Mouse (Mus musculus) neural tube, embryonic 14.5 days (tissue): ENCODE data around the gene Nek4. TPM values are rescaled to one million over a fixed set of nuclear protein-coding genes. Genes with fewer than 3 reads are reported as not detected.

Experiments
- ATAC-seq: fragments of 200-750 bp; cut with Nextera tagmentation; 2 replicates; pipeline ENCODE4 v1.8.0; 2017; ENCODE audit warnings: low read depth, mild to moderate bottlenecking, moderate TSS enrichment, moderate library complexity
- H3K27ac ChIP-seq: fragments of 300-500 bp; sonication (generic); 2 replicates; pipeline ENCODE4 v1.5.1; 2014; ENCODE audit warnings: low read depth, mild to moderate bottlenecking, control low read depth, low read length, moderate library complexity, mixed read lengths
- H3K27me3 ChIP-seq: fragments of 300-500 bp; sonication (generic); 2 replicates; pipeline ENCODE4 v1.6.1; 2014; ENCODE audit warnings: low read length; ENCODE audit not compliant: control insufficient read depth, insufficient read depth
- H3K36me3 ChIP-seq: fragments of 300-500 bp; sonication (generic); 2 replicates; pipeline ENCODE4 v1.6.1; 2014; ENCODE audit warnings: low read length, mixed read lengths; ENCODE audit not compliant: control insufficient read depth, insufficient read depth
- H3K4me1 ChIP-seq: fragments of 300-500 bp; sonication (generic); 2 replicates; pipeline ENCODE4 v1.6.1; 2014; ENCODE audit warnings: low read length; ENCODE audit not compliant: control insufficient read depth, insufficient read depth
- H3K4me2 ChIP-seq: fragments of 300-500 bp; sonication (generic); 2 replicates; pipeline ENCODE4 v1.6.1; 2014; ENCODE audit warnings: mild to moderate bottlenecking, low read depth, low read length, control low read depth
- H3K4me3 ChIP-seq: fragments of 300-500 bp; sonication (generic); 2 replicates; pipeline ENCODE4 v1.5.1; 2014; ENCODE audit warnings: low read depth, low read length, control low read depth, mixed read lengths
- H3K9ac ChIP-seq: fragments of 300-500 bp; sonication (generic); replicated peaks from 2 replicates; pipeline ENCODE4 v1.6.1; 2014; ENCODE audit warnings: low read depth, mild to moderate bottlenecking, control low read depth, low read length, mixed read lengths
- H3K9me3 ChIP-seq: fragments of 300-500 bp; sonication (generic); 2 replicates; pipeline ENCODE4 v1.6.1; 2016; ENCODE audit warnings: low read length; ENCODE audit not compliant: control insufficient read depth
- WGBS: fragments of 180-500 bp; shearing (Covaris S2); extraction: QIAGEN DNeasy Blood & Tissue Kit; methylation state at CpG from one replicate; pipeline ENCODE4 v1.1.7; 2014; 5-methylcytosine and 5-hydroxymethylcytosine counted together
- polyA plus RNA-seq: library from polyadenylated mRNA; unstranded; fragments of >200 nt; fragmentation: Nextera tagmentation; extraction: Ambion mirVana; gene quantifications from 2 replicates; pipeline ENCODE4 v1.2.1, GENCODE M21; 2014

Nek4 gene
- polyA plus RNA-seq, 1 experiment from 2014 or later: 17.0 TPM

DNA sequence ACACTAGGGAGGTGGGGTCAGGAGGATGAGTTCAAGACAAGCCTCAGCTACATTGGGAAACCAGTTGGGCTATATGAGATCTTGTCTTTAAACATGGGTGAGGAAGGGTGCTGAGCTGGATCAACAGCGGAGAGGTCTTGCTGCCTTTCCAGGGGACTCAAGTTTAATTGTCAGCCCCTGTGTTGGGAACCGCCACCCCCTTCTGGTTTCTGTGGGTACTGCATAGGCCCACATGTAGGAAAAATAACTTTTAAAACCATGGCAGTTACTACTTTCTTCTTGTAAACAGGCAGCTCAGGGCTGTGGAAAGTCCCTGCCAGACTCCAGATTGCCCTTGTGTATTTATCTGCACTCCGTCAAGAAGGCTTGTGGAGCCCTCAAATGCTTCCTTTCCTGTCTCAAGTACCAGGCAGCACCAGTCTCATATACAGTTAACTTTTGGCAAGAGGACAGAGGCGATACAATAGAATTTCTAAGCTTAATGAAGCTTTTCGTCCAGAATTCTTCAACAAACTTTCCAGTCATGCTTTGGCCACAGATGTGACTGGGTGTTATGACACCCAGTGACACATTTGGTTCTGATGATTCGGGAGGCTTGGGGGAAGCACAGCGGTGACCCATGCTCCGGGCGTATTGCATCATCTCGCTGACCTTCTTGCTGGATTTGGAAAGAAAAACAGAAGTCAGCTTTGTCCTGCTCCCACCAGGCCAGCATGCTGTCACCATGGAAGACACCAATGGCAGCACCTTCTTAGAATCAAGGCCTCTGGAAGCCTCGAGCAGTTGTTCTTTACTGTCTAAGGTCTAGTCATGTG is 7.1 kb upstream of the Nek4 start:
- no peak overlapping the region for H3K4me2 ChIP-seq
- H3K9ac ChIP-seq: no peak overlapping the region
- H3K27ac ChIP-seq: no peak overlapping the region
- no peak for ATAC-seq
- 0 out of 2 replicates have a peak, but pooled peaks cover 3% of the 10 kb centered on the region for H3K27me3 ChIP-seq
- 68% methylated on average over 11 of the region's 11 CpGs for WGBS
- H3K4me1 ChIP-seq: no peaks in the 10 kb centered on the region
- no peak overlapping the region for H3K4me3 ChIP-seq
- H3K9me3 ChIP-seq: no peaks in the 10 kb centered on the region
- H3K36me3 ChIP-seq: no peaks in the 10 kb centered on the region

DNA sequence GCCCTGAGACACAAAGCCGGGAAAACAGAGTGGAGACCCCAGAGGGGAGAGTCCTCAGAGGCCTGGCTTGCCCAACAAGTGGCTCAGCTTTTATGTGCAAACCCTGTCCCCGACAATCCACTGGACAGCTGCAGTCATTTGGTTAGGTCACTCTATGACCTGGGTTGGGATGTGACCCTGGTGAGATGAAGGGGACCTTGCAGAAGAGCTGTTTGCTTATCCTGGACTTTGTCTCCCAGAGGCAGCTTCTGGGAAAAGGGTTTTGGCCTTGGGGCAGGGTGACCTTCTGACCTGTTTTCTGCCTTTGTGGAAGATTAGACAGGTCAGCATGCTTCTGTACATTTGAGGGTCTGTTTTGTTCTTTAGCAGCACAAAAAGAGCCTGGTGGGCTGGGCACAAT is 6.4 kb upstream of the Nek4 start:
- Histone ChIP-seq H3K4me2 (no peak overlapping the region), H3K4me1 (no peaks in the 10 kb centered on the region), H3K36me3 (no peaks in the 10 kb centered on the region), H3K9ac (no peak overlapping the region), H3K4me3 (no peak overlapping the region), H3K27me3 (0 out of 2 replicates have a peak, but pooled peaks cover 3% of the 10 kb centered on the region), H3K9me3 (no peaks in the 10 kb centered on the region), H3K27ac (no peak overlapping the region)
- no peak for ATAC-seq
- WGBS: 89% methylated on average over 2 of the region's 2 CpGs

DNA sequence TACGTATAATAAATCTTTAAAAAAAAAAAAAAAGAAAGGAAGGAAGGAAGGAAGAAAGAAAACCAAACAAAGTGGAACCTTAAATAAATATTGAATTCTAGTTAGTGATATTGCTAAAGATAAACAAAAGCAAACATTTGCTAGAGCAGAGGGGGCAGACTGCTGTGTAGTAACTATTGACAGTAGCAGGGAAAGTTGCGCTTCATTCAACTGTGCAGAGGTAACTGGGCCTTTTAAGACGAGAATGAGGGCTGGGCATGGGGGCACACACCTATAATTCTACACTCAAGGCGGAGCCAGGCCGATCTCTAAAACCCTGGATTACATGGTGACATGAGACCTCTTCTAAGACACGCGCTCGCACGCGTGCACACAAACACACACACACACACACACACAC is 1.2 kb upstream of the Nek4 start:
- Histone ChIP-seq H3K9me3 (no peaks in the 10 kb centered on the region), H3K9ac (no peak overlapping the region), H3K4me3 (no peak overlapping the region), H3K27ac (no peak overlapping the region), H3K36me3 (no peaks in the 10 kb centered on the region), H3K27me3 (0 out of 2 replicates have a peak, but pooled peaks cover 3% of the 10 kb centered on the region), H3K4me1 (0 out of 2 replicates have a peak, but pooled peaks cover 5% of the 10 kb centered on the region), H3K4me2 (no peak overlapping the region)
- 91% methylated on average over 10 of the region's 10 CpGs for WGBS
- no peak for ATAC-seq

DNA sequence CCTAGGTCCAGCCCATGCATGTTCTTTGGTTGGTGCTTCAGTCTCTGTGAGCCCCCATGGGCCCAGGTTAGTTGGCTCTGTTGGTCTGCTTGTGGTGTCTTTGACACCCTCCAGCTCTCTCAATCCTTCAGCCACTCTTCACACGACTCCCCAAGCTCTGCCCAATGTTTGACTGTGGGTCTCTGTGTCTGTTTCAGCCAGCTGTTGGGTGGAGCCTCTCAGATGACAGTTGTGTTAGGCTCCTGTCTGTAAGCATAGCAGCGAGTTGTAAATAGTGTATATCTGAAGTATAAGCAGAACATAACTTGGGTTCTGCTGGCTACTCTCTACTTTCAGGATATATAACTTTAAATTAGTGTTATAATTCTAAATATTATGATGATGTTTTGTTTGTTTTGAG is 7.3 kb downstream of the Nek4 start:
- ATAC-seq: no peak
- peaks cover 8% of the 10 kb centered on the region; the same call in 1 of the 2 replicates for H3K36me3 ChIP-seq
- no peaks in the 10 kb centered on the region for H3K27me3 ChIP-seq

GRCm38 (mm10) chr14:30959031-30959430 is 7.9 kb downstream of the Nek4 start:
- 91% methylated on average over 4 of the region's 4 CpGs for WGBS
- Histone ChIP-seq H3K9ac (no peak overlapping the region), H3K9me3 (no peaks in the 10 kb centered on the region), H3K4me2 (no peak overlapping the region), H3K36me3 (peaks cover 8% of the 10 kb centered on the region; the same call in 1 of the 2 replicates), H3K4me1 (no peaks in the 10 kb centered on the region), H3K4me3 (no peak overlapping the region), H3K27ac (no peak overlapping the region), H3K27me3 (no peaks in the 10 kb centered on the region)
- ATAC-seq: no peak

More for the DNA sequence above, 7.3 kb downstream of the Nek4 start:
- Histone ChIP-seq H3K4me2 (no peak overlapping the region), H3K4me1 (no peaks in the 10 kb centered on the region), H3K4me3 (no peak overlapping the region), H3K27ac (no peak overlapping the region), H3K9me3 (no peaks in the 10 kb centered on the region), H3K9ac (no peak overlapping the region)
- WGBS: 90% methylated on average over 2 of the region's 2 CpGs

DNA sequence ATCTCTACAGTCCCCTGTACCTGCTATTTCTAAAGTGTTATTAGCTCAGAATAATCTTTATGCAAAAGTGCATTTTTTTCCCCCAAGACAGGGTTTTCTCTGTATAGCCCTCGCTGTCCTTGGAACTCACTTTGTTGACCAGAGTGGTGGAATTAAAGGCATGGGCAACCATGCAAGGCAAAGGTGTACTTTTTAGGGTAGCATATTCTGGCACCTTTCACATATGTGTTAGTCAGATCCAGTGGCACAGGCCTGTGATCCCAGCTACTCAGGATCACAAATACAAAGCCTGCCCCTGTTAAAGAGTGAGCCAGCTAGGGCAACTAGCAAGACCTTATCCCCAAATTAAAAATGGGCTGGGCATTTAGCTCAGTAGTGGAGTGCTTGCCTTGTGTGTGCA is 9.2 kb downstream of the Nek4 start:
- Histone ChIP-seq H3K27ac (no peak overlapping the region), H3K27me3 (no peaks in the 10 kb centered on the region), H3K4me2 (no peak overlapping the region), H3K9ac (no peak overlapping the region), H3K36me3 (peaks cover 8% of the 10 kb centered on the region; the same call in 1 of the 2 replicates), H3K9me3 (no peaks in the 10 kb centered on the region), H3K4me1 (no peaks in the 10 kb centered on the region), H3K4me3 (no peak overlapping the region)
- WGBS: 94% methylated on average over 1 of the region's 1 CpGs
- ATAC-seq: no peak

- H3K4me2 ChIP-seq: no peak overlapping the region
- peak overlapping the region; percentile 41 for H3K27ac ChIP-seq
- no peaks in the 10 kb centered on the region for H3K4me1 ChIP-seq
- H3K36me3 ChIP-seq: peaks cover 29% of the 10 kb centered on the region; the same call in 1 of the 2 replicates
- no peak overlapping the region for H3K4me3 ChIP-seq
- H3K27me3 ChIP-seq: no peaks in the 10 kb centered on the region
- no peaks in the 10 kb centered on the region for H3K9me3 ChIP-seq
- 46% methylated on average over 6 of the region's 6 CpGs for WGBS
- no peak overlapping the region for H3K9ac ChIP-seq
- no peak for ATAC-seq
Measured at GRCm38 (mm10) chr14:30974204-30974603, 23.0 kb downstream of the Nek4 start.

- no peak overlapping the region for H3K4me3 ChIP-seq
- H3K27ac ChIP-seq: no peak overlapping the region
- no peaks in the 10 kb centered on the region for H3K4me1 ChIP-seq
- H3K4me2 ChIP-seq: no peak overlapping the region
- peaks cover 19% of the 10 kb centered on the region; the same call in 1 of the 2 replicates for H3K36me3 ChIP-seq
- H3K27me3 ChIP-seq: no peaks in the 10 kb centered on the region
- no peaks in the 10 kb centered on the region for H3K9me3 ChIP-seq
- 86% methylated on average over 3 of the region's 3 CpGs for WGBS
- ATAC-seq: no peak
- no peak overlapping the region for H3K9ac ChIP-seq
Measured at GRCm38 (mm10) chr14:30976222-30976621, 25.0 kb downstream of the Nek4 start.

DNA sequence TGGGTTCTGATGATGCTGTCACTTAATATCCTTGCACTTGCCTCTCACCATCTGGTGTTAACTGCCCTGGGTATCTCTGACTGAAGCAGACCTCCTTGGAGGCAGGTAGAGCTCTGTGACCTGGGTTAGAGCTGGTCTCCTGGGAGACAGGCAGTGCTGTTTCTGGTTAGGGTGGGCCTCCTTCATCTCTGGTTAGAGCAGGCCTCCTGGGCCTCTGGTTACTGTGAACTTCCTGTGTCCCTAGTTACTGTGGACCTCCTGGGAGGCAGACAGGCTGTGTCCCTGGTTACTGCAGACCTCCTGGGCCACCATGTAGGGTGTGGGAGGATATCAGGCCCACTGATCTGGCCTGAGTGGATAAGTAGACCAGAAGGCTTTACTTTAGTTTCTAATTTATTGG is 45.2 kb downstream of the Nek4 start:
- Histone ChIP-seq H3K4me1 (peaks cover 6% of the 10 kb centered on the region; the same call in 1 of the 2 replicates), H3K27me3 (no peaks in the 10 kb centered on the region), H3K4me3 (no peak overlapping the region), H3K9me3 (no peaks in the 10 kb centered on the region), H3K36me3 (peaks cover 3% of the 10 kb centered on the region; the same call in 1 of the 2 replicates), H3K9ac (no peak overlapping the region), H3K4me2 (no peak overlapping the region), H3K27ac (no peak overlapping the region)
- no peak for ATAC-seq
